Mouse (Mus musculus): ENCODE data around the gene Cdh8. TPM values are rescaled to one million over a fixed set of nuclear protein-coding genes. Genes with fewer than 3 reads are reported as not detected.

Cdh8 gene
- polyA plus RNA-seq (2014; fragmentation: Nextera tagmentation; extraction: Ambion mirVana): 8.7 and 12.0 TPM in 2 replicates

DNA sequence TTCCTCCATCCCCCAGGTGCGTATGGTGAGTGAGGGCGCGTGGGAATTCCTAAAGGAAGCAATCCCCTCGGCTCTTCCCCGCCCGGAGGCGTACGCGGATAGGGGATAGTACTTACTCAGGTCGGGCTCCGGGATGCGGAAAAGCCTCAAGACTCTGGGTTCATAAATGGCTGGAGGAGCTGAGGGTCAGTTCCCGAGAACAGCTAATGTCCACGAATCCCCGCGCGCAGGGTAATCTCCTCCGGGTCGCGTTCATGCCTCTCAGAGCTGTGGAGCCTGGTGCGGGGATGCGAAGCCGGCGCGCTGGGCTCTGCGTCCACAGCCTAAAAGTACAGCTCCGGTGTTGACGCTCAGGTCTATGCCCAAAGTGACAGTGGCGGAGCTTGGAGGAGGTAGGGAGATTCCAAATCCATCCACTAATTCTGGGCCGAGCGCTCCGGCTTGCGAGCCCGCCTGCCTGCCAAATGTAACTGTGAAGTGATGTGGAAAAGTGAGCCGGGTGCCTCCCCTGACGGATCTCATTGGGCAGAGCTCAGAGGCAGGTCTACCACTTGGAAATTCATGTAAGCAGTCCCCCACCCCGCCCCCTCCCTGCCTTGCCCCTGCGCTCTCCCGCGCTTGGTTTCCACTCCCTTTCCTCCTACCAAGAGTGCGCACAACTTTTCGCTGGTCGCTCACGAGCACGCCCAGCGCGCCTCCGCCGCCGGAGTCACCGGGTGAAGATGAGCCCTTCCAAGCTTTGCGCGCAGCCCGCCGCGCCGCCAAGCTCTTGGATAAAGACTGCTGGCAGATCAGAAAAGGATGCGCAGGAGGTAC, at the start of gene Cdh8:
TSS of gene Cdh8 (minus strand) at position 506 of the 816 bp plus-strand sequence.
- peak; percentile 86 for ATAC-seq (replicated peaks; ENCODE audit: low FRiP score)
- peaks cover 4% of the 10 kb centered on the region for H3K27me3 ChIP-seq (ENCODE audit: control insufficient read depth, insufficient read depth, low read length)
- H3K36me3 ChIP-seq (ENCODE audit: control insufficient read depth, insufficient read depth, low read length): no peaks in the 10 kb centered on the region
- DNase-seq (ENCODE audit: low spot score): peak; percentile 88
- no peaks in the 10 kb centered on the region for H3K9me3 ChIP-seq (ENCODE audit: control insufficient read depth, low read length)
- peak within 1 kb of the TSS; percentile 61 for H3K4me3 ChIP-seq (ENCODE audit: low read depth, low read length)
- WGBS: 0% methylated on average over 58 of the region's 58 CpGs
- peak within 1 kb of the TSS; percentile 94 for H3K4me2 ChIP-seq (ENCODE audit: low read depth, low read length, severe bottlenecking)
- peak within 1 kb of the TSS; percentile 64 for H3K9ac ChIP-seq (ENCODE audit: low read length)
- H3K27ac ChIP-seq (ENCODE audit: low read depth, low read length): no peak within 1 kb of the TSS
- H3K4me1 ChIP-seq (replicated peaks; ENCODE audit: control insufficient read depth, insufficient read depth, low read length): no peaks in the 10 kb centered on the region

GRCm38 (mm10) chr8:99446506-99446905, 30.2 kb upstream of the Cdh8 start:
- no peak overlapping the region for H3K4me3 ChIP-seq (ENCODE audit: low read depth, low read length)
- H3K9me3 ChIP-seq (ENCODE audit: control insufficient read depth, low read length): no peaks in the 10 kb centered on the region
- no peaks in the 10 kb centered on the region for H3K36me3 ChIP-seq (ENCODE audit: control insufficient read depth, insufficient read depth, low read length)
- 96% methylated on average over 1 of the region's 1 CpGs for WGBS
- H3K27ac ChIP-seq (ENCODE audit: low read depth, low read length): no peak overlapping the region
- H3K4me1 ChIP-seq (replicated peaks; ENCODE audit: control insufficient read depth, insufficient read depth, low read length): no peaks in the 10 kb centered on the region
- DNase-seq (ENCODE audit: low spot score) (no peak), ATAC-seq (replicated peaks; ENCODE audit: low FRiP score) (no peak)
- H3K9ac ChIP-seq (ENCODE audit: low read length): no peak overlapping the region
- no peaks in the 10 kb centered on the region for H3K27me3 ChIP-seq (ENCODE audit: control insufficient read depth, insufficient read depth, low read length)
- no peak overlapping the region for H3K4me2 ChIP-seq (ENCODE audit: low read depth, low read length, severe bottlenecking)

- Histone ChIP-seq H3K9ac (ENCODE audit: low read length) (no peak overlapping the region), H3K9me3 (ENCODE audit: control insufficient read depth, low read length) (no peaks in the 10 kb centered on the region), H3K4me3 (ENCODE audit: low read depth, low read length) (no peak overlapping the region), H3K27me3 (ENCODE audit: control insufficient read depth, insufficient read depth, low read length) (no peaks in the 10 kb centered on the region), H3K4me1 (replicated peaks; ENCODE audit: control insufficient read depth, insufficient read depth, low read length) (no peaks in the 10 kb centered on the region), H3K4me2 (ENCODE audit: low read depth, low read length, severe bottlenecking) (no peak overlapping the region), H3K36me3 (ENCODE audit: control insufficient read depth, insufficient read depth, low read length) (no peaks in the 10 kb centered on the region), H3K27ac (ENCODE audit: low read depth, low read length) (no peak overlapping the region)
- 89% methylated on average over 4 of the region's 4 CpGs for WGBS
- no peak for ATAC-seq (replicated peaks; ENCODE audit: low FRiP score)
- DNase-seq (ENCODE audit: low spot score): no peak
These were observed 9.6 kb upstream of the Cdh8 start for GRCm38 (mm10) chr8:99425901-99426300.

DNA sequence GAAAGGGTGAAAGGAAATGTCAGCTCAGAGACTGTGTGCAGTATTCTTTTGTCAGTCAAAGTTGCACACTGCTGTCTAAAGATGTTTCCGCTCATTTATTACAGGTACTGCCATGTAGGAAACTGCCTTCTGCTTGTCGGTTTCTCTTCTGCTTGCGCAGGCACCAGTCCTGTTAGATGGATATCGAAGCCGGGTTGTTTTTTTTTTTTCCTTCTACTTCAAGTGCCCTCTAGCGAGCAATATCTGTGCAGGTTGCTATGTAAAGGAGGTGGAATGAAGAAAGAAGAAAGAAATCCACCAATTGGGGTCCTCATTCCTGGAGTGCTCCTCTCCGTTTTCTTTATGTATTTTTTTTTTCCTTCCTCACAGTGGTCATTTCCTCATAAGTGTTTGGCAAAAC, 5.2 kb upstream of the Cdh8 start:
- no peak for DNase-seq (ENCODE audit: low spot score)
- WGBS: 21% methylated on average over 7 of the region's 7 CpGs
- no peak for ATAC-seq (replicated peaks; ENCODE audit: low FRiP score)

DNA sequence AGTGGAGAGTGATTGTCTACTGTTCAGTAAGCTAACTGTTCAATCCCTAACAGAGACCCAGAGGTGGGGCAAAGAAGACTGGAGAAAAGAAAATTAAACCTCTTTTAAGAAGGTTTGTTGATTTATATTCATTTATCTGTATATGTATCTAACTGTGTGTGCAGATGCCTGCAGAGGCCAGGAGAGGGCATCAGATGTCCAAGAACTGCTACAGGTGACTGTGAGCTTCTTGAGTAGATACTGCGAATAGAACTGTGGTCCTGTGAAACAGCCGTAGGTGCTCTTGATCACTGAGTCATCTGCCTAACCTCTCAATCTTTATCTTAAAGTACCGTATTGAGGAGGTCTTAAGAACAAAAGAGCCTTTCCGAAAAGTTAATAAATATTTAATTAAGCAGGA, 3.5 kb upstream of the Cdh8 start:
- 90% methylated on average over 4 of the region's 4 CpGs for WGBS
- Histone ChIP-seq H3K4me3 (ENCODE audit: low read depth, low read length) (no peak overlapping the region), H3K4me2 (ENCODE audit: low read depth, low read length, severe bottlenecking) (no peak overlapping the region), H3K4me1 (replicated peaks; ENCODE audit: control insufficient read depth, insufficient read depth, low read length) (no peaks in the 10 kb centered on the region), H3K36me3 (ENCODE audit: control insufficient read depth, insufficient read depth, low read length) (no peaks in the 10 kb centered on the region), H3K9ac (ENCODE audit: low read length) (no peak overlapping the region), H3K27me3 (ENCODE audit: control insufficient read depth, insufficient read depth, low read length) (peaks cover 4% of the 10 kb centered on the region), H3K9me3 (ENCODE audit: control insufficient read depth, low read length) (no peaks in the 10 kb centered on the region), H3K27ac (ENCODE audit: low read depth, low read length) (no peak overlapping the region)
- DNase-seq (ENCODE audit: low spot score) (no peak), ATAC-seq (replicated peaks; ENCODE audit: low FRiP score) (no peak)

More for the DNA sequence above, 5.2 kb upstream of the Cdh8 start:
- no peaks in the 10 kb centered on the region for H3K4me1 ChIP-seq (replicated peaks; ENCODE audit: control insufficient read depth, insufficient read depth, low read length)
- no peak overlapping the region for H3K27ac ChIP-seq (ENCODE audit: low read depth, low read length)
- H3K9me3 ChIP-seq (ENCODE audit: control insufficient read depth, low read length): no peaks in the 10 kb centered on the region
- H3K9ac ChIP-seq (ENCODE audit: low read length): no peak overlapping the region
- no peaks in the 10 kb centered on the region for H3K36me3 ChIP-seq (ENCODE audit: control insufficient read depth, insufficient read depth, low read length)
- H3K4me2 ChIP-seq (ENCODE audit: low read depth, low read length, severe bottlenecking): no peak overlapping the region
- no peak overlapping the region for H3K4me3 ChIP-seq (ENCODE audit: low read depth, low read length)
- peaks cover 2% of the 10 kb centered on the region; the same call in 1 of the 2 replicates for H3K27me3 ChIP-seq (ENCODE audit: control insufficient read depth, insufficient read depth, low read length)

DNA sequence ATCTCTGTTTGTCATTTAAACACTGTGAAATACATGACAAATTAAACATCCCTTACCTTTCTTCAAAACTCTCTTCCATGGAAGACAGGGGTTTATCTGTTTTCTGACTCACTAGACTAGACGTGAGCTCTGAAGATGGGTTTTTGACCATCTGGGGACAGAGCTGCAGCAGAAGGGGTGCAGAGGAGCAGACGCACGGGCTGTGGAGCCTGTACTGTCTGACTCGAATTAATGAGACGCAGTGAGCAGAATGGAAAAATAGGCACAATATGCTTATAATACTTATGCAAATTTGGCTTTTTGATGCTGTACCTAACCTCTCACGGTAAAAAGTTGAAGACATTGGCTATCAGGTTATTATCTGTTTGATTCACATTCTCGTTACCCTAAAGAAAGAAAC, 1.2 kb upstream of the Cdh8 start:
- ATAC-seq (replicated peaks; ENCODE audit: low FRiP score): no peak
- H3K4me1 ChIP-seq (replicated peaks; ENCODE audit: control insufficient read depth, insufficient read depth, low read length): no peaks in the 10 kb centered on the region

DNA sequence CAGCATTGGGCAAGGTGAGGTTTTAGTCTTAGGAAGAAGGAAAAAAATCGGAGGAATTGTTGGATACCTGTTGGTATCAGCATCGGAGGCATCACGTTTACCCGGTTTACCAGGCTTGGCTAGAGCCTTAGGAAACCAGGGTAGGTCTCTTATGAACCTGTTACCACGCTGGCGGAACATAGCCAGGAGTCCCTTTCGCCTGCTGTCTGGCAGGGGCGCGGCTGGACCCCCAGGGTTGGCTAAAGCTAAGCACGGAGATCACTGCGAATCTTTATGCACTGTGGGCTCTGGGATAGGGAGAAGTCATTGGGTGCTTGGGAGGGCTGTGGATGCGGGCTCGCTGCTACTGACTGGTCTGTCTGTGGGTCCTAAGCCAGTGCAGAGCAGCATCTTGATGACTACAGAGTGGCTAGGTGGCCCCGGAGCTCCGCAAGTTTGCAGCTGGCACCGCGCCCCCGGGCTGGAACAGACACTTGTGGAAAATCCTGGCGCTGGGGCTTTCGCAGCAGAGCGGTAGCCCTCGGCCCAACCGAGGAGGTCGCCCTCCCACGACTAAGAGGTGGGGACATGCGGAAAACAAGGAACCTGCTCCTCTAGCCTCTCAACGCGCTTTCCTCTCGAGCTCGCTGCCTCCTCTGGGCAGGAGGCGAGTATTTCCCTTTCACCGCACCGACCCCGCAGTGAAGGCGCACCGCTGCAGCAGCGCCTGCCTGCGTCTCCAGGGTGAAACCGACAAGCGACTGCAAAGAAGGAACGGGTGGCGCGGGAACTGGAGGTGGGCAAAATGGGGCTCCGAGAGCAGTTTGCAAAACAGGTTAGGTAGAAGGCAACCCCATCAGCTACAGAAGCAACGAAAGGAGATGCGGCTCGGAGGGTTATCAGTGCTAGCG, 950 bp downstream of the Cdh8 start:
- H3K9me3 ChIP-seq (ENCODE audit: control insufficient read depth, low read length): no peaks in the 10 kb centered on the region
- peak overlapping the region; percentile 94 for H3K4me2 ChIP-seq (ENCODE audit: low read depth, low read length, severe bottlenecking)
- H3K4me3 ChIP-seq (ENCODE audit: low read depth, low read length): peak overlapping the region; percentile 61
- peak overlapping the region; percentile 64 for H3K9ac ChIP-seq (ENCODE audit: low read length)
- no peak overlapping the region for H3K27ac ChIP-seq (ENCODE audit: low read depth, low read length)
- no peaks in the 10 kb centered on the region for H3K4me1 ChIP-seq (replicated peaks; ENCODE audit: control insufficient read depth, insufficient read depth, low read length)
- no peaks in the 10 kb centered on the region for H3K36me3 ChIP-seq (ENCODE audit: control insufficient read depth, insufficient read depth, low read length)
- under 1% methylated on average over 48 of the region's 48 CpGs for WGBS
- DNase-seq (ENCODE audit: low spot score): peak; percentile 70
- H3K27me3 ChIP-seq (ENCODE audit: control insufficient read depth, insufficient read depth, low read length): peaks cover 4% of the 10 kb centered on the region
- peak; percentile 25 for ATAC-seq (replicated peaks; ENCODE audit: low FRiP score)

More for the DNA sequence above, 1.2 kb upstream of the Cdh8 start:
- H3K4me3 ChIP-seq (ENCODE audit: low read depth, low read length): peak overlapping the region; percentile 6; the same call in 1 of the 2 replicates
- no peaks in the 10 kb centered on the region for H3K36me3 ChIP-seq (ENCODE audit: control insufficient read depth, insufficient read depth, low read length)
- no peak overlapping the region for H3K27ac ChIP-seq (ENCODE audit: low read depth, low read length)
- H3K4me2 ChIP-seq (ENCODE audit: low read depth, low read length, severe bottlenecking): peak overlapping the region; percentile 94; the same call in 1 of the 2 replicates
- H3K9ac ChIP-seq (ENCODE audit: low read length): no peak overlapping the region
- peaks cover 4% of the 10 kb centered on the region for H3K27me3 ChIP-seq (ENCODE audit: control insufficient read depth, insufficient read depth, low read length)
- 31% methylated on average over 7 of the region's 7 CpGs for WGBS
- no peaks in the 10 kb centered on the region for H3K9me3 ChIP-seq (ENCODE audit: control insufficient read depth, low read length)
- DNase-seq (ENCODE audit: low spot score): no peak

- DNase-seq (ENCODE audit: low spot score) (peak; percentile 50), ATAC-seq (replicated peaks; ENCODE audit: low FRiP score) (peak; percentile 3; the same call in 1 of the 2 replicates)
- Histone ChIP-seq H3K27me3 (ENCODE audit: control insufficient read depth, insufficient read depth, low read length) (peaks cover 4% of the 10 kb centered on the region), H3K9ac (ENCODE audit: low read length) (no peak overlapping the region; the same call in 1 of the 2 replicates), H3K27ac (ENCODE audit: low read depth, low read length) (no peak overlapping the region), H3K4me2 (ENCODE audit: low read depth, low read length, severe bottlenecking) (peak overlapping the region; percentile 94), H3K36me3 (ENCODE audit: control insufficient read depth, insufficient read depth, low read length) (no peaks in the 10 kb centered on the region), H3K4me1 (replicated peaks; ENCODE audit: control insufficient read depth, insufficient read depth, low read length) (no peaks in the 10 kb centered on the region), H3K4me3 (ENCODE audit: low read depth, low read length) (peak overlapping the region; percentile 61), H3K9me3 (ENCODE audit: control insufficient read depth, low read length) (no peaks in the 10 kb centered on the region)
- 3% methylated on average over 9 of the region's 9 CpGs for whole genome bisulfite sequencing
These were observed 1.8 kb downstream of the Cdh8 start for GRCm38 (mm10) chr8:99414483-99414921.

All from forebrain, embryonic 11.5 days (tissue).